Mouse (Mus musculus) hindbrain, embryonic 13.5 days (tissue): ENCODE results near the gene Ptcd2. TPM values are rescaled to one million over a fixed set of nuclear protein-coding genes. Genes with fewer than 3 reads are reported as not detected.
A peak's percentile ranks its signal among the peaks of the same experiment; 100 is the strongest.

Experiments used
- ATAC-seq: fragments of 200-750 bp; cut with Nextera tagmentation; 2 replicates; pipeline ENCODE4 v1.8.0; 2017; ENCODE audit warnings: moderate TSS enrichment; ENCODE audit not compliant: low FRiP score
- H3K27ac ChIP-seq: fragments of 300-500 bp; sonication (generic); 2 replicates; pipeline ENCODE4 v1.5.1; 2015; ENCODE audit warnings: inconsistent platforms, mild to moderate bottlenecking, moderate library complexity
- H3K27me3 ChIP-seq: fragments of 300-500 bp; sonication (generic); 2 replicates; pipeline ENCODE4 v1.6.1; 2015; ENCODE audit warnings: mild to moderate bottlenecking, inconsistent platforms
- H3K36me3 ChIP-seq: fragments of 300-500 bp; sonication (generic); 2 replicates; pipeline ENCODE4 v1.6.1; 2015; ENCODE audit warnings: mild to moderate bottlenecking, inconsistent platforms
- H3K4me1 ChIP-seq: fragments of 300-500 bp; sonication (generic); replicated peaks from 2 replicates; pipeline ENCODE4 v1.6.1; 2015; ENCODE audit warnings: inconsistent platforms
- H3K4me2 ChIP-seq: fragments of 300-500 bp; sonication (generic); 2 replicates; pipeline ENCODE4 v1.6.1; 2015; ENCODE audit warnings: inconsistent platforms, mild to moderate bottlenecking, moderate library complexity
- H3K4me3 ChIP-seq: fragments of 300-500 bp; sonication (generic); 2 replicates; pipeline ENCODE4 v1.5.1; 2015; ENCODE audit warnings: mild to moderate bottlenecking, inconsistent platforms
- H3K9ac ChIP-seq: fragments of 300-500 bp; sonication (generic); 2 replicates; pipeline ENCODE4 v1.6.1; 2015; ENCODE audit warnings: mild to moderate bottlenecking, inconsistent platforms
- H3K9me3 ChIP-seq: fragments of 300-500 bp; sonication (generic); 2 replicates; pipeline ENCODE4 v1.6.1; 2016; ENCODE audit warnings: inconsistent platforms
- WGBS: fragments of 180-500 bp; shearing (Covaris S2); methylation state at CpG from one replicate; pipeline ENCODE4 v1.1.7; 2015; 5-methylcytosine and 5-hydroxymethylcytosine counted together
- polyA plus RNA-seq: library from polyadenylated mRNA; unstranded; fragments of >200 nt; fragmentation: Nextera tagmentation; extraction: Ambion mirVana; gene quantifications from 2 replicates; pipeline ENCODE4 v1.2.1, GENCODE M21; 2015

Ptcd2 gene
- polyA plus RNA-seq, 1 experiment from 2014 or later: 52.0 TPM

- Histone ChIP-seq H3K9ac (no peak overlapping the region), H3K9me3 (no peaks in the 10 kb centered on the region), H3K4me1 (no peaks in the 10 kb centered on the region; the same call in 1 of the 2 replicates), H3K4me2 (no peak overlapping the region), H3K4me3 (no peak overlapping the region), H3K27me3 (no peaks in the 10 kb centered on the region), H3K27ac (no peak overlapping the region), H3K36me3 (no peaks in the 10 kb centered on the region)
- WGBS: 86% methylated on average over 4 of the region's 4 CpGs
- no peak for ATAC-seq
These were observed 29.7 kb upstream of the Ptcd2 start for GRCm38 (mm10) chr13:99374191-99374590.

GRCm38 (mm10) chr13:99373684-99374083 is 29.2 kb upstream of the Ptcd2 start:
- H3K4me2 ChIP-seq: no peak overlapping the region
- H3K4me1 ChIP-seq: peaks cover 5% of the 10 kb centered on the region; the same call in 1 of the 2 replicates
- no peak overlapping the region for H3K27ac ChIP-seq
- no peaks in the 10 kb centered on the region for H3K36me3 ChIP-seq
- no peak overlapping the region for H3K4me3 ChIP-seq
- 83% methylated on average over 7 of the region's 7 CpGs for WGBS
- no peaks in the 10 kb centered on the region for H3K27me3 ChIP-seq
- no peak overlapping the region for H3K9ac ChIP-seq
- no peaks in the 10 kb centered on the region for H3K9me3 ChIP-seq
- ATAC-seq: no peak

- no peak overlapping the region for H3K4me2 ChIP-seq
- H3K4me3 ChIP-seq: no peak overlapping the region
- WGBS: 83% methylated on average over 5 of the region's 5 CpGs
- peaks cover 2% of the 10 kb centered on the region; the same call in 1 of the 2 replicates for H3K36me3 ChIP-seq
- no peak overlapping the region for H3K9ac ChIP-seq
- ATAC-seq: no peak
- H3K27me3 ChIP-seq: no peaks in the 10 kb centered on the region
- H3K9me3 ChIP-seq: no peaks in the 10 kb centered on the region
- peaks cover 7% of the 10 kb centered on the region; the same call in 1 of the 2 replicates for H3K4me1 ChIP-seq
- no peak overlapping the region for H3K27ac ChIP-seq
These were observed 26.8 kb upstream of the Ptcd2 start for GRCm38 (mm10) chr13:99371285-99371684.

- Histone ChIP-seq H3K9ac (no peak overlapping the region), H3K36me3 (peaks cover 13% of the 10 kb centered on the region), H3K9me3 (no peaks in the 10 kb centered on the region), H3K4me3 (no peak overlapping the region), H3K4me1 (peaks cover 7% of the 10 kb centered on the region; the same call in 1 of the 2 replicates), H3K27me3 (no peaks in the 10 kb centered on the region), H3K27ac (peak overlapping the region; percentile 31; the same call in 1 of the 2 replicates), H3K4me2 (no peak overlapping the region)
- WGBS: 47% methylated on average over 12 of the region's 12 CpGs
- ATAC-seq: no peak
These were observed 24.6 kb upstream of the Ptcd2 start for GRCm38 (mm10) chr13:99369103-99369502.

GRCm38 (mm10) chr13:99367554-99368174 is 23.2 kb upstream of the Ptcd2 start:
- H3K9ac ChIP-seq: no peak overlapping the region
- ATAC-seq: no peak
- no peaks in the 10 kb centered on the region for H3K27me3 ChIP-seq
- peaks cover 13% of the 10 kb centered on the region for H3K36me3 ChIP-seq
- H3K4me1 ChIP-seq: peaks cover 7% of the 10 kb centered on the region; the same call in 1 of the 2 replicates
- no peak overlapping the region for H3K27ac ChIP-seq
- 84% methylated on average over 12 of the region's 12 CpGs for WGBS
- no peak overlapping the region for H3K4me3 ChIP-seq
- no peak overlapping the region for H3K4me2 ChIP-seq
- no peaks in the 10 kb centered on the region for H3K9me3 ChIP-seq

- WGBS: 89% methylated on average over 5 of the region's 5 CpGs
- ATAC-seq: no peak
- Histone ChIP-seq H3K9me3 (no peaks in the 10 kb centered on the region), H3K4me3 (no peak overlapping the region), H3K9ac (no peak overlapping the region), H3K27me3 (no peaks in the 10 kb centered on the region), H3K36me3 (peaks cover 13% of the 10 kb centered on the region), H3K4me2 (no peak overlapping the region), H3K4me1 (peaks cover 7% of the 10 kb centered on the region; the same call in 1 of the 2 replicates), H3K27ac (no peak overlapping the region)
These were observed 22.1 kb upstream of the Ptcd2 start for GRCm38 (mm10) chr13:99366422-99367175.

- peaks cover 8% of the 10 kb centered on the region; the same call in 1 of the 2 replicates for H3K4me1 ChIP-seq
These were observed 19.4 kb upstream of the Ptcd2 start for GRCm38 (mm10) chr13:99363866-99364265.

GRCm38 (mm10) chr13:99358921-99359320 is 14.4 kb upstream of the Ptcd2 start:
- Histone ChIP-seq H3K4me1 (peaks cover 12% of the 10 kb centered on the region), H3K9ac (no peak overlapping the region), H3K27me3 (no peaks in the 10 kb centered on the region), H3K4me3 (no peak overlapping the region), H3K36me3 (no peaks in the 10 kb centered on the region), H3K27ac (no peak overlapping the region), H3K4me2 (no peak overlapping the region), H3K9me3 (no peaks in the 10 kb centered on the region)
- peak; percentile 67; the same call in 1 of the 2 replicates for ATAC-seq
- 71% methylated on average over 14 of the region's 14 CpGs for WGBS

More at GRCm38 (mm10) chr13:99363866-99364265, 19.4 kb upstream of the Ptcd2 start:
- 33% methylated on average over 4 of the region's 4 CpGs for WGBS
- H3K4me2 ChIP-seq: no peak overlapping the region
- no peaks in the 10 kb centered on the region for H3K9me3 ChIP-seq
- H3K36me3 ChIP-seq: peaks cover 13% of the 10 kb centered on the region
- H3K4me3 ChIP-seq: no peak overlapping the region
- H3K27me3 ChIP-seq: no peaks in the 10 kb centered on the region
- H3K9ac ChIP-seq: no peak overlapping the region
- ATAC-seq: no peak
- H3K27ac ChIP-seq: no peak overlapping the region

GRCm38 (mm10) chr13:99356428-99357265 is 12.1 kb upstream of the Ptcd2 start:
- Histone ChIP-seq H3K36me3 (0 out of 2 replicates have a peak, but pooled peaks cover 1% of the 10 kb centered on the region), H3K4me2 (no peak overlapping the region), H3K9me3 (no peaks in the 10 kb centered on the region), H3K9ac (no peak overlapping the region), H3K27me3 (no peaks in the 10 kb centered on the region), H3K4me3 (no peak overlapping the region), H3K27ac (no peak overlapping the region), H3K4me1 (peaks cover 18% of the 10 kb centered on the region)
- 34% methylated on average over 9 of the region's 9 CpGs for WGBS
- no peak for ATAC-seq

GRCm38 (mm10) chr13:99355861-99356260 is 11.4 kb upstream of the Ptcd2 start:
- no peak for ATAC-seq
- no peaks in the 10 kb centered on the region for H3K27me3 ChIP-seq
- no peaks in the 10 kb centered on the region for H3K9me3 ChIP-seq
- peaks cover 18% of the 10 kb centered on the region for H3K4me1 ChIP-seq
- no peak overlapping the region for H3K27ac ChIP-seq
- 76% methylated on average over 7 of the region's 7 CpGs for WGBS
- H3K4me2 ChIP-seq: no peak overlapping the region
- H3K9ac ChIP-seq: no peak overlapping the region
- H3K4me3 ChIP-seq: no peak overlapping the region
- peaks cover 6% of the 10 kb centered on the region for H3K36me3 ChIP-seq

- H3K4me3 ChIP-seq: no peak overlapping the region
- peaks cover 10% of the 10 kb centered on the region for H3K36me3 ChIP-seq
- no peaks in the 10 kb centered on the region for H3K27me3 ChIP-seq
- H3K4me1 ChIP-seq: peaks cover 18% of the 10 kb centered on the region
- peak overlapping the region; percentile 19; the same call in 1 of the 2 replicates for H3K9ac ChIP-seq
- ATAC-seq: no peak
- 91% methylated on average over 6 of the region's 6 CpGs for WGBS
- H3K4me2 ChIP-seq: no peak overlapping the region
- no peak overlapping the region for H3K27ac ChIP-seq
- H3K9me3 ChIP-seq: no peaks in the 10 kb centered on the region
These were observed 10.6 kb upstream of the Ptcd2 start for GRCm38 (mm10) chr13:99355072-99355471.

- H3K9me3 ChIP-seq: no peaks in the 10 kb centered on the region
- H3K27me3 ChIP-seq: no peaks in the 10 kb centered on the region
- peak overlapping the region; percentile 61 for H3K4me2 ChIP-seq
- peak overlapping the region; percentile 68 for H3K9ac ChIP-seq
- H3K36me3 ChIP-seq: peaks cover 17% of the 10 kb centered on the region
- H3K4me1 ChIP-seq: peaks cover 10% of the 10 kb centered on the region; the same call in 1 of the 2 replicates
- peak overlapping the region; percentile 44 for H3K4me3 ChIP-seq
- H3K27ac ChIP-seq: peak overlapping the region; percentile 84
- ATAC-seq: no peak; the same call in none of the 2 replicates
- 18% methylated on average over 7 of the region's 7 CpGs for WGBS
These were observed 9.0 kb upstream of the Ptcd2 start for GRCm38 (mm10) chr13:99353490-99353851.
